Mouse (Mus musculus): ENCODE measurements around the gene Hsd11b1.

DNA sequence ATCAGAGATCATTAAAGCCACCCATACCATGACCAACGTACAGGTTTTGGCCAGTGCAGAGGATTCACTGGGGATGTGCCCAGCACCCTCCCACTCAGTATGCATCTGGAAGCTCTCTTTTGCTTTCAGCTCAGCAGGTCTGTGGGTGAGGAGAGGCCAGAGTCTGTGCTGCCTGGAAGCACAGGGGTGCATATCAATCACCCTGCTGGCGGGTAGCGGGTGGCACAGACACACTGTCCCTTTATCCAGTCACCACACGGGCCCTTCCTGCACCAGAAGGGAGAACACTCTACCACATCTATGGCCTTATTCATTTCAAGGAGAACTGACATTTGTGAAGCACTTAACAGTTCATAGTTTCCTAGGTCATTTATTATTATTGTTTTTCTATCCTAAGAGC, 25.4 kb downstream of the Hsd11b1 start:
- TF ChIP-seq CTCF (IDR thresholded peaks at IDR 0.05; ENCODE audit: low read depth) = no peak
- no peak for TF ChIP-seq EP300 (optimal IDR thresholded peaks at IDR 0.05)
